Mouse (Mus musculus) CH12.LX (cell line): Measurements from ENCODE around the gene Zeb2. TPM values are rescaled to one million over a fixed set of nuclear protein-coding genes. Genes with fewer than 3 reads are reported as not detected.
A peak's percentile ranks its signal among the peaks of the same experiment; 100 is the strongest.

Source experiments
- DNase-seq: peaks from one replicate; pipeline ENCODE4 v3.0.0-alpha.2; 2013; ENCODE audit errors: extremely low read depth
- H3K27ac ChIP-seq: 2 replicates; pipeline ENCODE4 v1.5.1; 2012; ENCODE audit warnings: low read depth, mild to moderate bottlenecking, control low read depth, moderate library complexity; ENCODE audit not compliant: insufficient read depth
- H3K27me3 ChIP-seq: replicated peaks from 2 replicates; pipeline ENCODE3; 2012; ENCODE audit warnings: inconsistent platforms
- H3K36me3 ChIP-seq, 2 experiments: replicated peaks in 1 of 2; 2 replicates each; pipeline versions ENCODE3 to v1.6.1; 2012; ENCODE audit warnings: inconsistent platforms in 1 of 2, low read length in 1 of 2, mild to moderate bottlenecking in 1 of 2, mixed read lengths in 1 of 2, moderate library complexity in 1 of 2; ENCODE audit not compliant: control insufficient read depth in 1 of 2, insufficient read depth in 1 of 2
- H3K4me1 ChIP-seq, 2 experiments: 2 replicates each; pipeline ENCODE4 v1.6.1; 2012; ENCODE audit warnings: inconsistent platforms in 1 of 2, moderate library complexity in 1 of 2; ENCODE audit not compliant: insufficient read depth in 2 of 2, control insufficient read depth in 1 of 2
- H3K4me2 ChIP-seq: 2 replicates; pipeline ENCODE4 v1.6.1; 2012; ENCODE audit warnings: low read depth, mild to moderate bottlenecking, control low read depth; ENCODE audit not compliant: poor library complexity, insufficient read depth, severe bottlenecking
- H3K4me3 ChIP-seq, 3 experiments: fragments of 150-350 bp in 1 of 3; sonication (generic) in 1 of 3; replicated peaks in 1 of 3; 2 replicates each; pipeline versions ENCODE3 to v1.5.1; 2011 to 2012; ENCODE audit warnings: low read depth in 2 of 3, low read length in 2 of 3, mild to moderate bottlenecking in 2 of 3, moderate library complexity in 2 of 3, control low read depth in 1 of 3, improper control_type of control experiment in 1 of 3, inconsistent platforms in 1 of 3, mixed read lengths in 1 of 3; ENCODE audit not compliant: poor library complexity in 1 of 3
- H3K79me2 ChIP-seq: replicated peaks from 2 replicates; pipeline ENCODE4 v1.6.1; 2012; ENCODE audit warnings: mild to moderate bottlenecking, moderate library complexity; ENCODE audit not compliant: control insufficient read depth, poor library complexity, insufficient read depth, severe bottlenecking; ENCODE audit errors: extremely low read depth
- H3K9ac ChIP-seq: 2 replicates; pipeline ENCODE4 v1.6.1; 2012; ENCODE audit warnings: low read depth, mild to moderate bottlenecking, control low read depth, moderate library complexity; ENCODE audit not compliant: insufficient read depth
- H3K9me3 ChIP-seq: replicated peaks from 2 replicates; pipeline ENCODE3; 2012; ENCODE audit warnings: low read length, inconsistent platforms, mixed read lengths
- CHD1 ChIP-seq: IDR thresholded peaks from 2 replicates; pipeline ENCODE4 v1.6.1; 2012; ENCODE audit warnings: low read depth, low read length, improper control_type of control experiment, inconsistent platforms
- CHD2 ChIP-seq: IDR thresholded peaks from 2 replicates; pipeline ENCODE4 v1.6.1; 2011; ENCODE audit warnings: low read length, improper control_type of control experiment
- CTCF ChIP-seq, 2 experiments: IDR thresholded peaks in 1 of 2; conservative IDR thresholded peaks in 1 of 2; 2 replicates each; pipeline ENCODE4 v1.5.1; 2011 to 2012; ENCODE audit warnings: low read depth in 2 of 2, low read length in 2 of 2, improper control_type of control experiment in 1 of 2, inconsistent platforms in 1 of 2, mild to moderate bottlenecking in 1 of 2, moderate library complexity in 1 of 2
- ELF1 ChIP-seq: IDR thresholded peaks from 2 replicates; pipeline ENCODE4 v1.6.1; 2014; ENCODE audit warnings: low read depth, mild to moderate bottlenecking, inconsistent platforms, low read length, improper control_type of control experiment
- EP300 ChIP-seq: IDR thresholded peaks from 2 replicates; pipeline ENCODE4 v1.6.1; 2011; ENCODE audit warnings: low read length, improper control_type of control experiment
- HCFC1 ChIP-seq: IDR thresholded peaks from 2 replicates; pipeline ENCODE4 v1.6.1; 2012; ENCODE audit warnings: low read depth, mild to moderate bottlenecking, inconsistent platforms, low read length, improper control_type of control experiment
- JUN ChIP-seq: IDR thresholded peaks from 2 replicates; pipeline ENCODE4 v1.6.1; 2011; ENCODE audit warnings: low read depth, mild to moderate bottlenecking, low read length, improper control_type of control experiment, moderate library complexity; ENCODE audit not compliant: insufficient read depth
- JUND ChIP-seq: conservative IDR thresholded peaks from 2 replicates; pipeline ENCODE4 v1.6.1; 2011; ENCODE audit warnings: low read depth, low read length, improper control_type of control experiment
- KAT2A ChIP-seq: IDR thresholded peaks from 2 replicates; pipeline ENCODE4 v1.6.1; 2012; ENCODE audit warnings: low read length, improper control_type of control experiment, inconsistent platforms; ENCODE audit not compliant: insufficient replicate concordance
- MAFK ChIP-seq: IDR thresholded peaks from 2 replicates; pipeline ENCODE4 v1.6.1; 2011; ENCODE audit warnings: low read length, improper control_type of control experiment; ENCODE audit not compliant: insufficient replicate concordance
- MEF2A ChIP-seq: IDR thresholded peaks from 2 replicates; pipeline ENCODE4 v1.6.1; 2014; ENCODE audit warnings: low read depth, mild to moderate bottlenecking, inconsistent platforms, low read length, improper control_type of control experiment, borderline replicate concordance
- MXI1 ChIP-seq: IDR thresholded peaks from 2 replicates; pipeline ENCODE4 v1.6.1; 2011; ENCODE audit warnings: mild to moderate bottlenecking, low read depth, low read length, improper control_type of control experiment
- NRF1 ChIP-seq: IDR thresholded peaks from 2 replicates; pipeline ENCODE4 v1.6.1; 2014; ENCODE audit warnings: low read depth, mild to moderate bottlenecking, inconsistent platforms, low read length, improper control_type of control experiment, moderate library complexity
- POLR2A ChIP-seq: IDR thresholded peaks from 2 replicates; pipeline ENCODE4 v1.6.1; 2011; ENCODE audit warnings: low read depth, mild to moderate bottlenecking, improper control_type of control experiment, low read length
- RCOR1 ChIP-seq: conservative IDR thresholded peaks from 2 replicates; pipeline ENCODE4 v1.6.1; 2012; ENCODE audit warnings: low read depth, mild to moderate bottlenecking, inconsistent platforms, low read length, improper control_type of control experiment
- SIN3A ChIP-seq: IDR thresholded peaks from 2 replicates; pipeline ENCODE4 v1.6.1; 2012; ENCODE audit warnings: low read length, improper control_type of control experiment, inconsistent platforms
- SMC3 ChIP-seq: IDR thresholded peaks from 2 replicates; pipeline ENCODE4 v1.6.1; 2011; ENCODE audit warnings: low read depth, low read length, improper control_type of control experiment
- TBP ChIP-seq: conservative IDR thresholded peaks from 2 replicates; pipeline ENCODE4 v1.6.1; 2011; ENCODE audit warnings: low read depth, low read length, improper control_type of control experiment
- USF1 ChIP-seq: IDR thresholded peaks from 2 replicates; pipeline ENCODE4 v1.6.1; 2014; ENCODE audit warnings: low read depth, mild to moderate bottlenecking, inconsistent platforms, low read length, improper control_type of control experiment
- ZKSCAN1 ChIP-seq: IDR thresholded peaks from 2 replicates; pipeline ENCODE4 v1.6.1; 2012; ENCODE audit warnings: low read depth, inconsistent platforms, low read length, improper control_type of control experiment, borderline replicate concordance
- dilution Hi-C: fragments of 300-500 bp; cut with MboI; formaldehyde crosslinking; loops from 2 replicates; pipeline ENCODE4 v1.14.3; 2020; ENCODE audit warnings: low sequenced_read_pairs; ENCODE audit not compliant: extremely low pct_unique_long_range_greater_than_20kb, extremely low pct_ligation_motif_present
- in situ Hi-C: fragments of 300-500 bp; cut with MboI; formaldehyde crosslinking; loops from 3 replicates; pipeline ENCODE4 v1.14.3; 2019; ENCODE audit warnings: low sequenced_read_pairs, low pct_ligation_motif_present, low pct_unique_long_range_greater_than_20kb, mixed read lengths
- polyA plus RNA-seq: library from polyadenylated mRNA; unstranded; fragments of >175 nt; gene quantifications from 2 replicates; pipeline ENCODE4 v1.2.1, GENCODE M21; 2012; ENCODE audit warnings: low read depth; ENCODE audit not compliant: insufficient read length
- total RNA-seq, 2 experiments: library from RNA; depleted of rRNA; stranded (reverse); fragments of 300-350 nt in 1 of 2; fragments of >200 nt in 1 of 2; gene quantifications; 2 replicates each; pipeline ENCODE4 v1.2.3; 2012 to 2014

The Zeb2 gene
- total and polyA plus RNA-seq, 3 experiments = 12.9 to 25.8 (median 20.8) TPM

GRCm38 (mm10) chr2:45158351-45158782, 41.2 kb upstream of the Zeb2 start:
- H3K4me3 ChIP-seq = no peak overlapping the region
- H3K9me3 ChIP-seq = no peaks in the 10 kb centered on the region
- DNase-seq = no peak
- H3K79me2 ChIP-seq = no peaks in the 10 kb centered on the region
- peaks cover 0 to 7% of the 10 kb centered on the region in 2 experiments; a peak in 2 of 4 replicates for H3K4me1 ChIP-seq
- no peak overlapping the region for H3K27ac ChIP-seq
- H3K9ac ChIP-seq = no peak overlapping the region
- in situ Hi-C loops = no loop called here
- dilution Hi-C loops = no loop called here
- H3K36me3 ChIP-seq = no peaks in the 10 kb centered on the region
- no peak for TF ChIP-seq ZKSCAN1
- no peak for TF ChIP-seq HCFC1
- no peak for TF ChIP-seq CTCF (conservative IDR thresholded peaks at IDR 0.05 in 1 of 2, IDR thresholded peaks at IDR 0.05 in 1 of 2; ENCODE audit: low read depth in 2 of 2, low read length in 2 of 2)
- no peak for TF ChIP-seq MXI1
- TF ChIP-seq KAT2A = no peak
- TF ChIP-seq JUN = no peak
- TF ChIP-seq CHD1 = no peak
- TF ChIP-seq NRF1 = no peak
- no peak for TF ChIP-seq POLR2A
- TF ChIP-seq SMC3 = no peak
- no peak for TF ChIP-seq CHD2
- no peak for TF ChIP-seq USF1
- no peak for TF ChIP-seq SIN3A
- TF ChIP-seq ELF1 = no peak
- TF ChIP-seq RCOR1 = no peak
- no peak for TF ChIP-seq MAFK
- TF ChIP-seq TBP = no peak
- TF ChIP-seq MEF2A = no peak
- TF ChIP-seq, all 38 proteins: peak for 0
- Histone ChIP-seq H3K4me2 (no peak overlapping the region), H3K27me3 (no peaks in the 10 kb centered on the region)

DNA sequence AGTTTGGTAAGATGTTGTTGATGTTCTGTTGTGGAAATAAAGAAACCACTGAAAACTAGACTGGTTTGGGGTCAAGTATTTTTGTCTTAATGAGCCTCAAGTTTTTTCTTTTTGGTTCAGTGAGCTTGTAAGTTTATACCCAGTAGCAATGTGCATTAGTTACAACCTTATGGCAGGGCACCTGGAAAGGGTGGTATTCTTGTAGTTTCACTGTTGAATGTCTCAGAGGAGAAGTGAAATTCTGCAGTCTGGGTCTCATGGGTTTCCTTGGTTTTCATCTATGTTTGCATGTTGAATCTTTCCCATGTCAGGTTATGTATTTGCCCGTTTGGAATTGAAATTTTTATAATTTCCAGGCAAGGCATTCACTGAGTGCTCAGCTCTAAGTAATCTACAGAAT, 36.1 kb upstream of the Zeb2 start:
- H3K79me2 ChIP-seq = no peaks in the 10 kb centered on the region
- in situ Hi-C loops = no loop called here
- no peak overlapping the region for H3K27ac ChIP-seq

More for the DNA sequence above, 36.1 kb upstream of the Zeb2 start:
- TF ChIP-seq EP300 (0 out of 2 replicates have a peak, but pooled peaks have one; percentile 55), JUND (no peak), ELF1 (no peak)
- no peak overlapping the region for H3K4me3 ChIP-seq
- no peaks in the 10 kb centered on the region for H3K36me3 ChIP-seq
- peak; percentile 24 for DNase-seq
- peaks cover 0 to 14% of the 10 kb centered on the region in 2 experiments; a peak in 3 of 4 replicates for H3K4me1 ChIP-seq
- H3K9ac ChIP-seq = no peak overlapping the region
- no peaks in the 10 kb centered on the region for H3K9me3 ChIP-seq
- H3K27me3 ChIP-seq = no peaks in the 10 kb centered on the region
- dilution Hi-C loops = no loop called here
- H3K4me2 ChIP-seq = peak overlapping the region; percentile 36; the same call in 1 of the 2 replicates
